Mouse (Mus musculus) stomach, postnatal 0 days (tissue): ENCODE data around the gene Acadvl.

ENCODE experiments used
- CTCF ChIP-seq: IDR thresholded peaks from 2 replicates; pipeline ENCODE4 v1.5.1; 2016; ENCODE audit warnings: antibody characterized with exemption, low read depth, mild to moderate bottlenecking, moderate library complexity
- EP300 ChIP-seq: optimal IDR thresholded peaks from 2 replicates; pipeline ENCODE3; 2016; ENCODE audit warnings: antibody characterized with exemption

GRCm38 (mm10) chr11:69991711-69992110 is 23.5 kb downstream of the Acadvl start:
- TF ChIP-seq CTCF (no peak), EP300 (no peak)
